Mouse (Mus musculus) stomach, postnatal 0 days (tissue): Measurements from ENCODE around the gene Lyzl4. TPM values are rescaled to one million over a fixed set of nuclear protein-coding genes. Genes with fewer than 3 reads are reported as not detected.

Experiments used
- ATAC-seq: fragments of 200-750 bp; cut with Nextera tagmentation; 2 replicates; pipeline ENCODE4 v1.8.0; 2017; ENCODE audit not compliant: low FRiP score, low TSS enrichment
- DNase-seq: peaks from one replicate; pipeline ENCODE4 v3.0.0-alpha.2; 2016; ENCODE audit warnings: low spot score
- H3K27ac ChIP-seq: fragments of 300-500 bp; sonication (generic); replicated peaks from 2 replicates; pipeline ENCODE4 v1.5.1; 2014; ENCODE audit warnings: mild to moderate bottlenecking, control low read depth
- H3K27me3 ChIP-seq: fragments of 300-500 bp; sonication (generic); 2 replicates; pipeline ENCODE4 v1.6.1; 2014; ENCODE audit warnings: low read length; ENCODE audit not compliant: control insufficient read depth, insufficient read depth
- H3K36me3 ChIP-seq: fragments of 300-500 bp; sonication (generic); 2 replicates; pipeline ENCODE4 v1.6.1; 2014; ENCODE audit warnings: low read length, mixed read lengths; ENCODE audit not compliant: control insufficient read depth, insufficient read depth
- H3K4me1 ChIP-seq: fragments of 300-500 bp; sonication (generic); replicated peaks from 2 replicates; pipeline ENCODE4 v1.6.1; 2014; ENCODE audit warnings: antibody characterized with exemption; ENCODE audit not compliant: control insufficient read depth, insufficient read depth
- H3K4me2 ChIP-seq: fragments of 300-500 bp; sonication (generic); replicated peaks from 2 replicates; pipeline ENCODE4 v1.6.1; 2014; ENCODE audit warnings: low read depth, mild to moderate bottlenecking, control low read depth, moderate library complexity
- H3K4me3 ChIP-seq: fragments of 300-500 bp; sonication (generic); 2 replicates; pipeline ENCODE4 v1.5.1; 2014; ENCODE audit warnings: low read depth, low read length, control low read depth
- H3K9ac ChIP-seq: fragments of 300-500 bp; sonication (generic); 2 replicates; pipeline ENCODE4 v1.6.1; 2014; ENCODE audit warnings: mild to moderate bottlenecking, low read length, control low read depth, mixed read lengths
- H3K9me3 ChIP-seq: fragments of 300-500 bp; sonication (generic); 2 replicates; pipeline ENCODE4 v1.6.1; 2016; ENCODE audit warnings: low read length; ENCODE audit not compliant: control insufficient read depth
- CTCF ChIP-seq: IDR thresholded peaks from 2 replicates; pipeline ENCODE4 v1.5.1; 2016; ENCODE audit warnings: antibody characterized with exemption, low read depth, mild to moderate bottlenecking, moderate library complexity
- EP300 ChIP-seq: optimal IDR thresholded peaks from 2 replicates; pipeline ENCODE3; 2016; ENCODE audit warnings: antibody characterized with exemption
- WGBS: fragments of 180-500 bp; shearing (Covaris S2); extraction: QIAGEN DNeasy Blood & Tissue Kit; methylation state at CpG from one replicate; pipeline ENCODE4 v1.1.7; 2014; 5-methylcytosine and 5-hydroxymethylcytosine counted together
- polyA plus RNA-seq: library from polyadenylated mRNA; unstranded; fragments of >200 nt; fragmentation: Nextera tagmentation; extraction: Ambion mirVana; gene quantifications from 2 replicates; pipeline ENCODE4 v1.2.1, GENCODE M21; 2015

Gene Lyzl4
- polyA plus RNA-seq, 1 experiment from 2014 or later, result 0.15 TPM

GRCm38 (mm10) chr9:121556913-121557312 is 85.0 kb downstream of the Lyzl4 start:
- H3K4me1 ChIP-seq, result no peaks in the 10 kb centered on the region
- no peak overlapping the region for H3K27ac ChIP-seq
- no peaks in the 10 kb centered on the region for H3K27me3 ChIP-seq
- no peak for DNase-seq
- 46% methylated on average over 5 of the region's 5 CpGs for WGBS
- no peak overlapping the region for H3K4me2 ChIP-seq
- H3K9me3 ChIP-seq, result no peaks in the 10 kb centered on the region
- no peak for ATAC-seq
- no peak overlapping the region for H3K9ac ChIP-seq
- H3K36me3 ChIP-seq, result no peaks in the 10 kb centered on the region
- TF ChIP-seq CTCF (no peak), EP300 (no peak)
- H3K4me3 ChIP-seq, result no peak overlapping the region

- H3K36me3 ChIP-seq, result no peaks in the 10 kb centered on the region
- H3K27ac ChIP-seq, result peak overlapping the region; percentile 45; the same call in 1 of the 2 replicates
- DNase-seq (peak; percentile 17), ATAC-seq (peak; percentile 66; the same call in 1 of the 2 replicates)
- H3K9ac ChIP-seq, result no peak overlapping the region
- no peaks in the 10 kb centered on the region for H3K4me1 ChIP-seq
- H3K4me3 ChIP-seq, result no peak overlapping the region
- WGBS, result 45% methylated on average over 9 of the region's 9 CpGs
- H3K4me2 ChIP-seq, result 0 out of 2 replicates have a peak overlapping the region, but pooled peaks have one; percentile 1
- no peaks in the 10 kb centered on the region for H3K27me3 ChIP-seq
- H3K9me3 ChIP-seq, result no peaks in the 10 kb centered on the region
- TF ChIP-seq CTCF, result no peak
- no peak for TF ChIP-seq EP300
These were observed 86.4 kb downstream of the Lyzl4 start for GRCm38 (mm10) chr9:121555395-121556000.

- no peak overlapping the region for H3K27ac ChIP-seq
- 49% methylated on average over 4 of the region's 4 CpGs for WGBS
- H3K36me3 ChIP-seq, result no peaks in the 10 kb centered on the region
- ATAC-seq, result no peak
- H3K27me3 ChIP-seq, result no peaks in the 10 kb centered on the region
- H3K9me3 ChIP-seq, result no peaks in the 10 kb centered on the region
- H3K9ac ChIP-seq, result no peak overlapping the region
- no peak overlapping the region for H3K4me3 ChIP-seq
- no peaks in the 10 kb centered on the region for H3K4me1 ChIP-seq
- no peak overlapping the region for H3K4me2 ChIP-seq
- DNase-seq, result no peak
- TF ChIP-seq EP300 (no peak), CTCF (no peak)
These were observed 88.3 kb downstream of the Lyzl4 start for GRCm38 (mm10) chr9:121553643-121554042.

GRCm38 (mm10) chr9:121550327-121550771 is 91.5 kb downstream of the Lyzl4 start:
- no peak overlapping the region for H3K4me2 ChIP-seq
- H3K27ac ChIP-seq, result no peak overlapping the region
- ATAC-seq, result no peak
- 71% methylated on average over 5 of the region's 5 CpGs for WGBS
- no peak for DNase-seq
- H3K9me3 ChIP-seq, result no peaks in the 10 kb centered on the region
- H3K4me1 ChIP-seq, result no peaks in the 10 kb centered on the region
- no peaks in the 10 kb centered on the region for H3K27me3 ChIP-seq
- TF ChIP-seq CTCF (no peak), EP300 (no peak)
- H3K36me3 ChIP-seq, result no peaks in the 10 kb centered on the region
- H3K4me3 ChIP-seq, result no peak overlapping the region
- no peak overlapping the region for H3K9ac ChIP-seq

GRCm38 (mm10) chr9:121549444-121549843 is 92.5 kb downstream of the Lyzl4 start:
- Histone ChIP-seq H3K9ac (no peak overlapping the region), H3K4me1 (no peaks in the 10 kb centered on the region), H3K4me2 (no peak overlapping the region), H3K9me3 (no peaks in the 10 kb centered on the region), H3K36me3 (no peaks in the 10 kb centered on the region), H3K27me3 (no peaks in the 10 kb centered on the region), H3K4me3 (no peak overlapping the region), H3K27ac (no peak overlapping the region)
- ATAC-seq, result no peak
- no peak for DNase-seq
- TF ChIP-seq CTCF, result no peak
- no peak for TF ChIP-seq EP300

GRCm38 (mm10) chr9:121549010-121549409 is 92.9 kb downstream of the Lyzl4 start:
- Histone ChIP-seq H3K4me2 (no peak overlapping the region), H3K27me3 (no peaks in the 10 kb centered on the region), H3K27ac (no peak overlapping the region), H3K4me3 (no peak overlapping the region), H3K9ac (no peak overlapping the region), H3K9me3 (no peaks in the 10 kb centered on the region), H3K4me1 (no peaks in the 10 kb centered on the region), H3K36me3 (no peaks in the 10 kb centered on the region)
- TF ChIP-seq CTCF, result no peak
- TF ChIP-seq EP300, result no peak
- 35% methylated on average over 5 of the region's 5 CpGs for WGBS
- DNase-seq (no peak), ATAC-seq (no peak)
